Mouse (Mus musculus) brain, embryonic 14.5 days (tissue): ENCODE measurements around the gene Ece1.

Source experiments
- CTCF ChIP-seq: fragments of 200-500 bp; IDR thresholded peaks from 2 replicates; pipeline ENCODE4 v1.5.1; 2012; ENCODE audit warnings: inconsistent platforms, mild to moderate bottlenecking, moderate library complexity, borderline replicate concordance; ENCODE audit not compliant: insufficient read depth, insufficient read length; ENCODE audit errors: extremely low read depth
- POLR2A ChIP-seq: fragments of 200-500 bp; IDR thresholded peaks from 2 replicates; pipeline ENCODE4 v1.6.1; 2012; ENCODE audit warnings: mild to moderate bottlenecking, inconsistent platforms, borderline replicate concordance; ENCODE audit not compliant: poor library complexity, insufficient read depth, insufficient read length, severe bottlenecking; ENCODE audit errors: extremely low read depth

DNA sequence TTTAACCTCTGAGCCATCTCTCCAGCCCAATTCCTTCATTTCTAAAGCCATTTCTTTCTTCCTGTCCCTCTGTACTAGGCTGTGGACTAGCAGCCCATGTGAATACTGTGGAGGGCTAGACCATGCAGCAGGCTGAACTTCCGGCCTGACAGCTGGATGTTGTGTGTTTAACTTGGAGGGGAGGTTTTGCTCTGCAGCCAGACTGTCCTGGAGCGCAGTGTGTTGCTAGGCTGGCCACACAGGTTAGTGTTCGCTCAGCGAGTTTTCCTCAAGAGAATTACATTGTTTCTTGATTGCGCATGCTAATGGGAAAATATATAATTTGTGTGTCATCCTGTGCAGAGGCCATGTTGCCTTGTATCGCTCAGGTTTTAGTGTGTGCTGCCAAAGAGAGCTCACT, 146.6 kb downstream of the Ece1 start:
- TF ChIP-seq CTCF = no peak
- no peak for TF ChIP-seq POLR2A
